Mouse (Mus musculus) liver, postnatal 0 days (tissue): Measurements from ENCODE around the gene Nploc4.

Source experiments
- CTCF ChIP-seq: sonication (generic); IDR thresholded peaks from 2 replicates; pipeline ENCODE4 v1.5.1; 2016; ENCODE audit warnings: antibody characterized with exemption, low read depth
- EP300 ChIP-seq: IDR thresholded peaks from 2 replicates; pipeline ENCODE4 v1.6.1; 2016; ENCODE audit warnings: antibody characterized with exemption, low read depth, mild to moderate bottlenecking

DNA sequence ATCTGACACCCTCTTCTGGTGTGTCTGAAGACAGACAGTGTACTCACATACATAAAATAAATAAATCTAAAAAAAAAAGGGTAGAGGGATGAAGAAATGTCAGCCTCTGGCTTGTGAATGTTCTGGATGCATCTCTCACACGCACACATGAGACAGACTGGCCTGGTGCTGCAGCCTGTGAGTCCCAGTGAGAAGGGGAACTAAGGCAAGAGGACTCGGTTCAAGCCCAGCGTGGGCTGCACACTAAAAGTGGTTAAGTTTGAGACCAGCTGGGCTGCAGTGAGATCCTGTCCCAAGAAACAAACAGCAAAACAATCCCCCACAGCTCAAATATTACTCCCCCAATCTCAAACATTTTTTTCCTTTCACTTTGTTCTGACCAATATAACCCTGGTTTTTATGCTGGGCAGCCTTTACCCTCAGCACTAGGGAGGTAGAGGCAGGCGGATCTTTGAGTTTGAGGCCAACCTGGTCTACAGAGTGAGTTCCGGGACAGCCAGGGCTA is 94.8 kb downstream of the Nploc4 start:
- TF ChIP-seq EP300 = no peak
- TF ChIP-seq CTCF = no peak
